Mouse (Mus musculus): ENCODE data around the gene Cacna2d3. TPM values are rescaled to one million over a fixed set of nuclear protein-coding genes. Genes with fewer than 3 reads are reported as not detected.

The Cacna2d3 gene
- total and polyA plus RNA-seq, 3 experiments = not detected

DNA sequence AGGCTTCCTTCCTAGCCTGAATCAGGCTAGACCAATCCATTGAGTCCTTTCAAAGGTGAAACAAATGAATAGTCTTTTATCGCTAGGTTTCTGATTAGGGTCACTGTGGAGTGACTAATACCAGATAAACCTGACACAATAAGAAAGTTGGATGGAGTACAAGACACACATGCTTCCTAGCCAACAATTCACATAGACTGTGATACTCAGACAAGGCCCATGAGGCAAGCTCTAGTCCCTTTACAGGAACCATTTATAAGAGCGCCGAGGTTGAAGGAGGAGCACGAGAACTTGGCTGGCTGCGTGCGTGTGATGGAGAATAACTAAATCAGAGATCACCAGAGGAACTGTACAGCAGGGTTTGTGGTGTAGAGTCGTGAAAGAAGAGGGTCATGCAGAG is 584.0 kb downstream of the Cacna2d3 start:
- no peak for TF ChIP-seq MAX (IDR thresholded peaks at IDR 0.05; ENCODE audit: low read length)
- no peak for TF ChIP-seq TCF12 (IDR thresholded peaks at IDR 0.05; ENCODE audit: low read depth, low read length)
- TF ChIP-seq MAFK (IDR thresholded peaks at IDR 0.05; ENCODE audit: insufficient replicate concordance, low read length) = no peak
- no peak for TF ChIP-seq ZC3H11A (IDR thresholded peaks at IDR 0.05; ENCODE audit: low read depth, low read length)
- TF ChIP-seq MXI1 (IDR thresholded peaks at IDR 0.05; ENCODE audit: low read depth, low read length) = no peak
- TF ChIP-seq GABPA (IDR thresholded peaks at IDR 0.05; ENCODE audit: insufficient replicate concordance, low read depth, low read length) = no peak
- no peak for TF ChIP-seq SIN3A (IDR thresholded peaks at IDR 0.05; ENCODE audit: low read length)
- TF ChIP-seq BHLHE40 (IDR thresholded peaks at IDR 0.05; ENCODE audit: low read depth, low read length) = no peak
- TF ChIP-seq CHD2 (IDR thresholded peaks at IDR 0.05; ENCODE audit: low read length) = no peak
- TF ChIP-seq JUN (IDR thresholded peaks at IDR 0.05; ENCODE audit: insufficient read depth, low read depth, low read length) = no peak
- no peak for TF ChIP-seq KAT2A (IDR thresholded peaks at IDR 0.05; ENCODE audit: insufficient replicate concordance, low read length)
- TF ChIP-seq NELFE (IDR thresholded peaks at IDR 0.05; ENCODE audit: low read depth, low read length) = no peak
- no peak for TF ChIP-seq E2F4 (IDR thresholded peaks at IDR 0.05; ENCODE audit: insufficient replicate concordance, low read depth, low read length)
- no peak for TF ChIP-seq HCFC1 (IDR thresholded peaks at IDR 0.05; ENCODE audit: low read depth, low read length)
- no peak for TF ChIP-seq IRF4 (IDR thresholded peaks at IDR 0.05; ENCODE audit: low read depth, low read length)
- no peak for TF ChIP-seq NRF1 (IDR thresholded peaks at IDR 0.05; ENCODE audit: low read depth, low read length)
- no peak for TF ChIP-seq RAD21 (IDR thresholded peaks at IDR 0.05; ENCODE audit: low read depth, low read length)
- no peak for TF ChIP-seq ELF1 (IDR thresholded peaks at IDR 0.05; ENCODE audit: low read depth, low read length)
- dilution Hi-C loops (cut with MboI; ENCODE audit: extremely low pct_ligation_motif_present, extremely low pct_unique_long_range_greater_than_20kb, low sequenced_read_pairs) (no loop called here), in situ Hi-C loops (cut with MboI; ENCODE audit: low pct_ligation_motif_present, low pct_unique_long_range_greater_than_20kb, low sequenced_read_pairs) (no loop called here)
- no peak for DNase-seq (ENCODE audit: extremely low read depth)
- H3K27me3 ChIP-seq (replicated peaks) = no peaks in the 10 kb centered on the region
- H3K4me2 ChIP-seq (ENCODE audit: insufficient read depth, low read depth, poor library complexity, severe bottlenecking) = no peak overlapping the region
- no peak overlapping the region for H3K4me3 ChIP-seq (replicated peaks in 1 of 3; ENCODE audit: low read depth in 2 of 3, low read length in 2 of 3, poor library complexity in 1 of 3)
- H3K4me1 ChIP-seq (ENCODE audit: control insufficient read depth in 1 of 2, insufficient read depth in 2 of 2) = no peaks in the 10 kb centered on the region
- no peaks in the 10 kb centered on the region for H3K36me3 ChIP-seq (replicated peaks in 1 of 2; ENCODE audit: control insufficient read depth in 1 of 2, insufficient read depth in 1 of 2, low read length in 1 of 2)
- no peak overlapping the region for H3K27ac ChIP-seq (ENCODE audit: insufficient read depth, low read depth)
- H3K9me3 ChIP-seq (replicated peaks; ENCODE audit: low read length) = peaks cover 38% of the 10 kb centered on the region
- no peak overlapping the region for H3K9ac ChIP-seq (ENCODE audit: insufficient read depth, low read depth)
- H3K79me2 ChIP-seq (replicated peaks; ENCODE audit: control insufficient read depth, extremely low read depth, insufficient read depth, poor library complexity, severe bottlenecking) = no peaks in the 10 kb centered on the region

DNA sequence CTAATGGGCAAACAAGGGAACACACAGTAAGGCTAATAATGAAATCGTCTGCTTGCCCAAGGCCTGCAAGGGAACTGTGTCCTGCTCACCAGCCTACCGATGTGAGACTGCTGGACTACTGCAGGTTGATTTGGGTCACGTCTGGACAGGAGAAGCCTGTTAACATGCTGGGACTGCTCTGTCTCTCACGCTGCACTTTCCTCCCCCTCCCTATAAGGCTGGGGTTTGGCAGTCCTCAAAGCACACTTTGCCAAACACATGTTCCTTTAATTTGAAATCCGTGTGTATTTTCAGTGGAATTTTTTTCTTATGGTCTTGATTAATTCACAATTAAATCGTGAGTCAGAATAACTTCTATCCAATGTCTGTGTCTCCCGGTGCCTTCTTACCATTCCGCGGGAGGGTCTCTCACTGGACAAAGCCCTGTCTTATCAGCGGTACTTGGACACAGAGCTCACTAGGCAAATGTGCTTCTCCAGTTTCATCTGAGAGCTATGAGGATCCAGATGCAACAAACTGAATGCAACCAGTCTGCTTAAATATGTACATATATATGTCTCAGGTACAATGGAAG is 584.6 kb downstream of the Cacna2d3 start:
- H3K27ac ChIP-seq (ENCODE audit: insufficient read depth, low read depth) = no peak overlapping the region
- peaks cover 38% of the 10 kb centered on the region for H3K9me3 ChIP-seq (replicated peaks; ENCODE audit: low read length)
- dilution Hi-C loops (cut with MboI; ENCODE audit: extremely low pct_ligation_motif_present, extremely low pct_unique_long_range_greater_than_20kb, low sequenced_read_pairs) = no loop called here
- no peaks in the 10 kb centered on the region for H3K36me3 ChIP-seq (replicated peaks in 1 of 2; ENCODE audit: control insufficient read depth in 1 of 2, insufficient read depth in 1 of 2, low read length in 1 of 2)
- no peaks in the 10 kb centered on the region for H3K79me2 ChIP-seq (replicated peaks; ENCODE audit: control insufficient read depth, extremely low read depth, insufficient read depth, poor library complexity, severe bottlenecking)
- H3K4me3 ChIP-seq (replicated peaks in 1 of 3; ENCODE audit: low read depth in 2 of 3, low read length in 2 of 3, poor library complexity in 1 of 3) = no peak overlapping the region
- DNase-seq (ENCODE audit: extremely low read depth) = no peak
- in situ Hi-C loops (cut with MboI; ENCODE audit: low pct_ligation_motif_present, low pct_unique_long_range_greater_than_20kb, low sequenced_read_pairs) = no loop called here
- no peaks in the 10 kb centered on the region for H3K4me1 ChIP-seq (ENCODE audit: control insufficient read depth in 1 of 2, insufficient read depth in 2 of 2)
- no peak overlapping the region for H3K9ac ChIP-seq (ENCODE audit: insufficient read depth, low read depth)
- no peaks in the 10 kb centered on the region for H3K27me3 ChIP-seq (replicated peaks)
- no peak overlapping the region for H3K4me2 ChIP-seq (ENCODE audit: insufficient read depth, low read depth, poor library complexity, severe bottlenecking)
- TF ChIP-seq USF1 (IDR thresholded peaks at IDR 0.05; ENCODE audit: low read depth, low read length) = no peak
- no peak for TF ChIP-seq POLR2A (IDR thresholded peaks at IDR 0.05; ENCODE audit: low read depth, low read length)
- TF ChIP-seq USF2 (conservative IDR thresholded peaks at IDR 0.05; ENCODE audit: low read depth, low read length) = no peak
- no peak for TF ChIP-seq POLR2AphosphoS2 (IDR thresholded peaks at IDR 0.05; ENCODE audit: low read depth, low read length)
- no peak for TF ChIP-seq UBTF (IDR thresholded peaks at IDR 0.05; ENCODE audit: low read depth, low read length)
- TF ChIP-seq ZKSCAN1 (IDR thresholded peaks at IDR 0.05; ENCODE audit: borderline replicate concordance, low read depth, low read length) = no peak
- TF ChIP-seq CHD2 (IDR thresholded peaks at IDR 0.05; ENCODE audit: low read length) = no peak
- no peak for TF ChIP-seq NELFE (IDR thresholded peaks at IDR 0.05; ENCODE audit: low read depth, low read length)
- TF ChIP-seq ZC3H11A (IDR thresholded peaks at IDR 0.05; ENCODE audit: low read depth, low read length) = no peak
- TF ChIP-seq TBP (conservative IDR thresholded peaks at IDR 0.05; ENCODE audit: low read depth, low read length) = no peak
- TF ChIP-seq SIN3A (IDR thresholded peaks at IDR 0.05; ENCODE audit: low read length) = no peak
- TF ChIP-seq ELF1 (IDR thresholded peaks at IDR 0.05; ENCODE audit: low read depth, low read length) = no peak
- no peak for TF ChIP-seq JUN (IDR thresholded peaks at IDR 0.05; ENCODE audit: insufficient read depth, low read depth, low read length)
- TF ChIP-seq SMC3 (IDR thresholded peaks at IDR 0.05; ENCODE audit: low read depth, low read length) = no peak
- no peak for TF ChIP-seq EP300 (IDR thresholded peaks at IDR 0.05; ENCODE audit: low read length)
- no peak for TF ChIP-seq ETS1 (conservative IDR thresholded peaks at IDR 0.05; ENCODE audit: low read depth, low read length)
- no peak for TF ChIP-seq MYC (IDR thresholded peaks at IDR 0.05; ENCODE audit: low read depth, low read length)

Data from CH12.LX (cell line).